ENCODE assay signal across 10 mouse cellular contexts in the genomic region with DNA sequence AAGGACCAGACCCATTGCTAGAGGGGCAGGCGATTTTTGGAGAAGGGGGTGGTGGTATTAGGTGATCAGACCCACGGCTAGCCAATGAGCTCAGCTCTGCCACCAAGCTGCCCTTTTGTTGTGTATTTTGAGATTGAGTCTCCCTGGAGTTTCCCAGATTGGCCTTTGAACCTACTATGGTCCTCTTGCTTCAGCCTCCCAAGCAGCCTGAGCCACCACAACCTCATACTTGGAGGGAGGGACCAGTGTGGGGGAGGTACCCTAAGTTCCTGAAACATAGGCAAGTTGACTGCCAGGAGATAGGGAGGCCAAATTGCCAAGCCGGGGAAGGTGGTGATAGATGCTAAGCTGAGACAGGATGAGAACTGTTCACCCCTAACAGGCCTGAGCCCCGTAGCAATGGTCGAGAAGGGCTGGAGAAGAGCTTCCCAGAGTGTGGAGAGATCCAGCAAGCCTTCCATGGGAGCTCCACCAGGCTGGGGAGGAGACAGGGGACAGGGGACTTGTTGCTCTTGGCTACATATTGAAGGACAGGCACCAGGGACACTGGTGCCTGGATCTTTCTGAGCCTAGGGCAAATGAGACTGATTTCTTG.
DNase-seq lines count a peak whose midpoint lies in the region; ATAC-seq and TF ChIP-seq lines count a peak whose summit lies in the region.
"Had no signal": no experiment of that assay in that cellular context is flagged by ENCODE, and none has a peak within 500 bp of the region (broad histone marks: within the 10 kb centered on the region; RNA-seq: fewer than 3 reads in every experiment).

No protein-coding gene starts in this region.

- no peaks in the 10 kb centered on the region for H3K27me3 ChIP-seq in liver, embryonic 11.5 days (replicated peaks; ENCODE audit: control insufficient read depth, insufficient read depth, low read length)
- no peaks in the 10 kb centered on the region for H3K27me3 ChIP-seq in liver, postnatal 0 days (ENCODE audit: insufficient read depth, low read length)
- no peaks in the 10 kb centered on the region for H3K27me3 ChIP-seq in heart, postnatal 0 days (ENCODE audit: control insufficient read depth, insufficient read depth, low read length)
- no peaks in the 10 kb centered on the region for H3K27me3 ChIP-seq in midbrain, embryonic 13.5 days

- DNase-seq in adrenal gland, adult (ENCODE audit: inconsistent age in 2 of 2, low spot score in 1 of 2), result peak; percentile 38 to 71
- DNase-seq in adrenal gland, adult 8-10 months, result no peak
- no peak for DNase-seq in liver, embryonic 11.5 days (ENCODE audit: low spot score)
- DNase-seq in liver, postnatal 0 days, result no peak
- DNase-seq in heart, postnatal 0 days (ENCODE audit: low spot score), result no peak
- no peak for DNase-seq in right cerebral cortex, postnatal 10 days (ENCODE audit: low spot score in 2 of 2)
- no peak for DNase-seq in layer of hippocampus, postnatal 25 days (ENCODE audit: extremely low spot score in 1 of 2, low spot score in 1 of 2)
- DNase-seq: cerebellum, adult 8-10 months; lung, adult 18-20 months had no signal

- H3K9me3 ChIP-seq in liver, embryonic 11.5 days (ENCODE audit: control insufficient read depth, low read length), result no peaks in the 10 kb centered on the region
- no peaks in the 10 kb centered on the region for H3K9me3 ChIP-seq in liver, postnatal 0 days (ENCODE audit: low read length)
- H3K9me3 ChIP-seq in heart, postnatal 0 days (replicated peaks; ENCODE audit: control insufficient read depth, low read length), result no peaks in the 10 kb centered on the region
- H3K9me3 ChIP-seq in midbrain, embryonic 13.5 days, result no peaks in the 10 kb centered on the region

- TF ChIP-seq CTCF in liver, postnatal 0 days (IDR thresholded peaks at IDR 0.05; ENCODE audit: low read depth), result no peak
- no peak for TF ChIP-seq CTCF in heart, postnatal 0 days (IDR thresholded peaks at IDR 0.05; ENCODE audit: low read depth)

- no peak for TF ChIP-seq EP300 in liver, postnatal 0 days (IDR thresholded peaks at IDR 0.05; ENCODE audit: low read depth)
- no peak for TF ChIP-seq EP300 in heart, postnatal 0 days (IDR thresholded peaks at IDR 0.05; ENCODE audit: low read depth)

- H3K9ac ChIP-seq in liver, embryonic 11.5 days (ENCODE audit: low read depth, low read length), result no peak overlapping the region
- no peak overlapping the region for H3K9ac ChIP-seq in liver, postnatal 0 days (replicated peaks)
- H3K9ac ChIP-seq in heart, postnatal 0 days (replicated peaks; ENCODE audit: low read depth, low read length), result no peak overlapping the region
- peak overlapping the region; percentile 37 for H3K9ac ChIP-seq in midbrain, embryonic 13.5 days (replicated peaks)

- WGBS in liver, embryonic 11.5 days, result 28% methylated on average over 5 of the region's 5 CpGs
- 38% methylated on average over 5 of the region's 5 CpGs for WGBS in liver, postnatal 0 days (ENCODE audit: insufficient replicate concordance)
- 9% methylated on average over 5 of the region's 5 CpGs for WGBS in heart, postnatal 0 days
- 35% methylated on average over 5 of the region's 5 CpGs for WGBS in midbrain, embryonic 13.5 days

- H3K36me3 ChIP-seq in liver, embryonic 11.5 days (ENCODE audit: control insufficient read depth, insufficient read depth, low read length), result no peaks in the 10 kb centered on the region; the same call in 1 of the 2 replicates
- H3K36me3 ChIP-seq in liver, postnatal 0 days (replicated peaks; ENCODE audit: insufficient read depth, low read length), result no peaks in the 10 kb centered on the region
- no peaks in the 10 kb centered on the region for H3K36me3 ChIP-seq in heart, postnatal 0 days (replicated peaks; ENCODE audit: control insufficient read depth, insufficient read depth, low read length)
- no peaks in the 10 kb centered on the region for H3K36me3 ChIP-seq in midbrain, embryonic 13.5 days

- H3K4me1 ChIP-seq in liver, embryonic 11.5 days (replicated peaks; ENCODE audit: control insufficient read depth, insufficient read depth, low read length), result peaks cover 86% of the 10 kb centered on the region
- H3K4me1 ChIP-seq in liver, postnatal 0 days (ENCODE audit: insufficient read depth), result peaks cover 30% of the 10 kb centered on the region
- H3K4me1 ChIP-seq in heart, postnatal 0 days (ENCODE audit: control insufficient read depth, insufficient read depth), result peaks cover 47% of the 10 kb centered on the region
- H3K4me1 ChIP-seq in midbrain, embryonic 13.5 days (replicated peaks), result peaks cover 100% of the 10 kb centered on the region

- 0 out of 2 replicates have a peak overlapping the region, but pooled peaks have one; percentile 34 for H3K27ac ChIP-seq in liver, embryonic 11.5 days (ENCODE audit: low read depth, low read length)
- H3K27ac ChIP-seq in liver, postnatal 0 days (ENCODE audit: low read depth), result no peak overlapping the region
- H3K27ac ChIP-seq in heart, postnatal 0 days (ENCODE audit: low read depth), result peak overlapping the region; percentile 61
- peak overlapping the region; percentile 94; the same call in 1 of the 2 replicates for H3K27ac ChIP-seq in midbrain, embryonic 13.5 days

- no peak overlapping the region for H3K4me3 ChIP-seq in liver, embryonic 11.5 days (ENCODE audit: low read depth, low read length)
- H3K4me3 ChIP-seq in liver, postnatal 0 days (ENCODE audit: low read depth, low read length), result no peak overlapping the region
- no peak overlapping the region for H3K4me3 ChIP-seq in heart, postnatal 0 days (ENCODE audit: low read depth, low read length)
- no peak overlapping the region for H3K4me3 ChIP-seq in midbrain, embryonic 13.5 days (replicated peaks)

- no peak for ATAC-seq in liver, embryonic 11.5 days (replicated peaks; ENCODE audit: low FRiP score)
- ATAC-seq in liver, postnatal 0 days, result no peak
- 0 out of 2 replicates have a peak, but pooled peaks have one; percentile 1 for ATAC-seq in heart, postnatal 0 days (ENCODE audit: insufficient read depth, low read depth)
- ATAC-seq in midbrain, embryonic 13.5 days, result no peak

- H3K4me2 ChIP-seq in liver, embryonic 11.5 days, result no peak overlapping the region; the same call in 1 of the 2 replicates
- H3K4me2 ChIP-seq in liver, postnatal 0 days (ENCODE audit: low read depth, low read length), result no peak overlapping the region
- H3K4me2 ChIP-seq in heart, postnatal 0 days (ENCODE audit: low read depth, low read length), result no peak overlapping the region
- H3K4me2 ChIP-seq in midbrain, embryonic 13.5 days (replicated peaks), result peak overlapping the region; percentile 23

Comparison
In these comparisons a context has a peak if more than half of its experiments do, and no peak if none do; other contexts are left out.
1. DNase-seq: peak in adrenal gland, adult (2 of 2); none in adrenal gland, adult 8-10 months (single experiment), liver, embryonic 11.5 days (single experiment), liver, postnatal 0 days (single experiment), heart, postnatal 0 days (single experiment), right cerebral cortex, postnatal 10 days (0 of 2) and layer of hippocampus, postnatal 25 days (0 of 2).